Mouse (Mus musculus) embryonic facial prominence, embryonic 12.5 days (tissue): ENCODE results near the gene Brk1. TPM values are rescaled to one million over a fixed set of nuclear protein-coding genes. Genes with fewer than 3 reads are reported as not detected.

Experiments
- ATAC-seq: fragments of 200-750 bp; cut with Nextera tagmentation; 2 replicates; pipeline ENCODE4 v1.8.0; 2017; ENCODE audit not compliant: insufficient number of reproducible peaks, insufficient read depth, low FRiP score, low TSS enrichment
- H3K27ac ChIP-seq: fragments of 300-500 bp; sonication (generic); 2 replicates; pipeline ENCODE4 v1.5.1; 2016; ENCODE audit warnings: mild to moderate bottlenecking
- H3K27me3 ChIP-seq: fragments of 300-500 bp; sonication (generic); 2 replicates; pipeline ENCODE4 v1.6.1; 2016; ENCODE audit warnings: mild to moderate bottlenecking, moderate library complexity
- H3K36me3 ChIP-seq: fragments of 300-500 bp; sonication (generic); 2 replicates; pipeline ENCODE4 v1.6.1; 2016; ENCODE audit warnings: mild to moderate bottlenecking
- H3K4me1 ChIP-seq: fragments of 300-500 bp; sonication (generic); 2 replicates; pipeline ENCODE4 v1.6.1; 2016
- H3K4me2 ChIP-seq: fragments of 300-500 bp; sonication (generic); replicated peaks from 2 replicates; pipeline ENCODE4 v1.6.1; 2016; ENCODE audit warnings: mild to moderate bottlenecking, moderate library complexity
- H3K4me3 ChIP-seq: fragments of 300-500 bp; sonication (generic); 2 replicates; pipeline ENCODE4 v1.5.1; 2016; ENCODE audit warnings: mild to moderate bottlenecking
- H3K9ac ChIP-seq: fragments of 300-500 bp; sonication (generic); 2 replicates; pipeline ENCODE4 v1.6.1; 2016; ENCODE audit warnings: mild to moderate bottlenecking, moderate library complexity
- H3K9me3 ChIP-seq: fragments of 300-500 bp; sonication (generic); 2 replicates; pipeline ENCODE4 v1.6.1; 2016; ENCODE audit warnings: mild to moderate bottlenecking, moderate library complexity
- WGBS: fragments of 180-500 bp; shearing (Covaris S2); methylation state at CpG from one replicate; pipeline ENCODE4 v1.1.7; 2016; 5-methylcytosine and 5-hydroxymethylcytosine counted together
- polyA plus RNA-seq: library from polyadenylated mRNA; unstranded; fragments of >200 nt; fragmentation: Nextera tagmentation; extraction: Ambion mirVana; gene quantifications from 2 replicates; pipeline ENCODE4 v1.2.1, GENCODE M21; 2016

Brk1 gene
- polyA plus RNA-seq, 1 experiment from 2014 or later: 211 TPM

DNA sequence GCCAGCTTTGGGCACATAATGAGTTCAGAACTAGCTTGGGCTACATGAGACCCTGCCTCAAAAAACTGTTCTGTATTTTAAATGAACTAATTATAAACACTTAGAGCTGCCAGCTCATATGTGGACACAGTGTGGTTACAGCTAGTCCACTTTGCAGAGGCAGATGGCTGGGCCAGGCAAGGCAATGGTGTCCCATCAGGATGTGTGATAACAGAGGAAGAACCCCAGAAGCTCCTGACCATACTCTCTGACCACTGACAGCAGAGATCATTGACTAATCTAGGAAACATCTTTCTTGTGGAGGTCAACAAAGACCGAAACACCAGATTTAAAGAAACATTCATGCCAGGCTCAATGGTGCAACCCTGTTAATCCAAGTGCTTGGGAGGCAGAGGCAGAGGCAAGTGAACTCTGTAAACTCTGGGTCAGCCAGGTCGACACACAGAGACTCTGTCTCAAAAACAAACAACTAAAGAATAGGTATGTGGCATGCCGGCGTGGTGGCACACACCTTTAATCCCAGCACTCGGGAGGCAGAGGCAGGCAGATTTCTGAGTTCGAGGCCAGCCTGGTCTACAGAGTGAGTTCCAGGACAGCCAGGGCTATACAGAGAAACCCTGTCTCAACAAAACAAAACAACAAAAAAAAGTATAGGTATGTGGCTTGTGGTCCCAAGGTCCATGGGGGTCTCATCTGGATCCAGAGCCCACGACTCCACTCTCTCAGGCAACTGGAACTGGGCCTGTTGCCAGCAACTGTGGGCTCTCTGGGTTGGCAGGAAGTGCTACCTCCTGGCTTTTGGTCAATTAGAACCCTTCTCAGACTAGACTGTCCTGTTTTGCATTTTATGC, 45.0 kb downstream of the Brk1 start:
- Histone ChIP-seq H3K4me2 (no peak overlapping the region), H3K36me3 (no peaks in the 10 kb centered on the region), H3K9ac (no peak overlapping the region), H3K27me3 (no peaks in the 10 kb centered on the region), H3K4me3 (no peak overlapping the region), H3K27ac (no peak overlapping the region), H3K4me1 (no peaks in the 10 kb centered on the region), H3K9me3 (no peaks in the 10 kb centered on the region)
- ATAC-seq: no peak
- 81% methylated on average over 7 of the region's 7 CpGs for WGBS

DNA sequence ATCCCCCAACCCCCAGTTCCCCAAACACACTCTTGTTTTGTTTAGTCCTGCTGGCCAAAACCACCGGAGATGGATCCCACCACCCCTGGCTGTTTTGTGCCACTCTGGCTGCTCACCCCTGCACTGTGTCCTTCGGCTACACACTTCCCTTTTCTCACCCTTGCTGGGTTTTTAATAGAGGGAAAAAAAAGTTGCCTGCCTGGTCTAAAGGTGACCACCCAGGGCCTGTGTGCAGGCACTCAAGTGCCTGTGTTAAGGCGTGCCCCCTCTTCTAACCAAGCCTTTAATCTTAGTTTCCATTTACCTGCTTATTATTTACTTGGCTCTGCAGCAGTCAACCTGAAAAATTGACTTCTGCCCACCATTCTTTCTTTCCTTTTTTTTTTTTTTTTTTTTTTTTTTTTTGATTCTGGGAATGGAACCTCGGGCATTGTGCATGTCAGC, 45.6 kb downstream of the Brk1 start:
- H3K36me3 ChIP-seq: no peaks in the 10 kb centered on the region
- no peak for ATAC-seq
- H3K27ac ChIP-seq: no peak overlapping the region
- WGBS: 74% methylated on average over 4 of the region's 4 CpGs
- no peaks in the 10 kb centered on the region for H3K4me1 ChIP-seq
- H3K4me2 ChIP-seq: no peak overlapping the region
- H3K27me3 ChIP-seq: no peaks in the 10 kb centered on the region
- no peak overlapping the region for H3K9ac ChIP-seq
- H3K9me3 ChIP-seq: no peaks in the 10 kb centered on the region
- H3K4me3 ChIP-seq: no peak overlapping the region

DNA sequence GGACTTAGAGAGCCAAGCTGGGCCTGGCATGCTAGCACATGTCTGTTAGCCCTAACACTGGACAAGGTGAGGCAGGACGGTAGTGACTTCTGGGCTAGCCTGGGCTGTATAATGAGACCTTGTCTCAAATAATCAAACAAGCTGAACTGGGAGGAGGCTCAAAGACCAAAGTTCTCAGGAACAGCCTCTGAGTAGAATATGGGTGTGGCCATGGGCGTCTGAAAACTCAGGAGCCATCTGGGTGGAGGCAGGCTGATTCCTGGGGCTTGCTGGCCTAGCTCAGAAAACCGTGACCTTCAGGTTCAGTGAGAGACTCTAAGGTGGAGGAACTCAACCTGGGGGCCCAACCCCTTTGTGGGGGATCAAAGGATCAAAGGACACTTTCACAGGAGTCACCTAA, 47.1 kb downstream of the Brk1 start:
- Histone ChIP-seq H3K4me3 (no peak overlapping the region), H3K27me3 (no peaks in the 10 kb centered on the region), H3K4me2 (no peak overlapping the region), H3K36me3 (no peaks in the 10 kb centered on the region), H3K9ac (no peak overlapping the region), H3K27ac (no peak overlapping the region), H3K4me1 (no peaks in the 10 kb centered on the region), H3K9me3 (no peaks in the 10 kb centered on the region)
- WGBS: 67% methylated on average over 3 of the region's 3 CpGs
- no peak for ATAC-seq

DNA sequence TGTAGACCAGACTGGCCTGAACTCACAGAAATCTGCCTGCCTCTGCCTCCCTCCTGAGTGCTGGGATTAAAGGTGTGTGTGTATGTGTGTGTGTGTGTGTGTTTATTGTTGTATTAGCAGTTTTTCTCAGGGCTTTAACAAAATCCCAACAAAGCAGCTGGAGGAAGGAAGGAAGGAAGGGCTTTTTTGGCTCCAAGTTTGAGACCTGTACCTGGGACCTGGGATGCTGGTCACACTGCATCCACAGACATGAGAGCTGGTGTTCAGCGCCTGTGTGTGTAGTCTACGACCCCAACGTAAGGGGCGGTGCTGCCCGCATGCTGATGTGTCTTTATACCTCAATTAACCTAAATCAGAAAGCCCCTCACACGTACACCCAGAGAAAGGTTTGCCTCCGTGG, 49.0 kb downstream of the Brk1 start:
- Histone ChIP-seq H3K9ac (no peak overlapping the region), H3K4me2 (no peak overlapping the region), H3K4me3 (no peak overlapping the region), H3K36me3 (no peaks in the 10 kb centered on the region), H3K27ac (no peak overlapping the region), H3K4me1 (no peaks in the 10 kb centered on the region), H3K9me3 (no peaks in the 10 kb centered on the region), H3K27me3 (no peaks in the 10 kb centered on the region)
- WGBS: 87% methylated on average over 7 of the region's 7 CpGs
- ATAC-seq: no peak

DNA sequence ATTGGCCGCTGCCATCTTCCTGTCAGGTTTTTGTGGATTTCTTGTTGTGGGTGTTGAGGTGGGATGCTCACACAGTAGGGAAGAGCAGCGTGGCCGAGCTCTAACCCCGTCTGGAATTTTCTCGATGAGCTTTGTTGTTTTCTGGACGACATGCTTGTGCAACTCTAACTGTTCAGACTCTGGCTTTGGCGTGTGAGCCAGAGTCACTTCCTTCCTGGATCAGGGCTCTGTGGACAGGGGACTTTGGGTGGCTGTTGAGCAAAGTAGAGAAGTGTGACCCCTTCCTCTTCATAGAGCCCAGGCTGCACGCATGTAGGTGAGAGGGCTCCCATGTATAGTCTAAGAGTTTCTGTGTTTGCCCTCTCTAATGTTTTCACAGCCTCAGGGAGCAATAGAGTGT, 49.5 kb downstream of the Brk1 start:
- 82% methylated on average over 8 of the region's 8 CpGs for WGBS
- no peaks in the 10 kb centered on the region for H3K4me1 ChIP-seq
- no peak overlapping the region for H3K9ac ChIP-seq
- no peak for ATAC-seq
- no peak overlapping the region for H3K4me2 ChIP-seq
- no peaks in the 10 kb centered on the region for H3K9me3 ChIP-seq
- H3K4me3 ChIP-seq: no peak overlapping the region
- no peaks in the 10 kb centered on the region for H3K36me3 ChIP-seq
- no peak overlapping the region for H3K27ac ChIP-seq
- no peaks in the 10 kb centered on the region for H3K27me3 ChIP-seq

DNA sequence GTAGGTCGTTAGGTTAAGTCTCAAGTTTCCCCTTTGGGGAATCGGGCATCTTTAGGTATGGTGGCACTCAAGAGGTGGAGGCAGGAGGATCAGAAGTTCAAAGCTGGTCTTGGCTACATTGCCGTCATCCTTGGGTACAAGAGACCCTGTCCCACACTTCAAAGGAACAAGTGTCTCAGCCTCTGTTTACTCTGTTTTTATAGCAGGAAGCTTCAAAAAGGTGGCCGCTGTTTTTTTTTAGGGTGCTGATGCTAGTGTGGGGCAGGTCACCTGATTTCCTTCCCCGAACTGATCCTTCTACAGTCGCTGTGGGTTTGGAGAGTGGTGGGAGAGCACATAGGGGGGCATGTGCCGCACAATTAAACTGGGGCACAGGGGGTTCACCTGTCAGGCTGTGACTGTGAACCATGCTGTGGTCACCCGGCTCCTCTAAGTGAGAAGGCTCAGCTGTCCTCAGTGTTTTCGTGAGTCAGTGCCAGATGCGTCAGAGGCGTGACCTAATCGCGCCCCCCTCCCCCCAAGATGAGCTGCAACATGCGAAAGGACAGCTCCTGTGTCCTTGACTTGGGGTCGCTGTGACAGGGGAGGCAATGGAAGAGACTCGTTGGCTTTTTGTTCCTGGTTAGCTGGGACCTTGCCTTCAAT, 50.3 kb downstream of the Brk1 start:
- 75% methylated on average over 16 of the region's 16 CpGs for WGBS
- no peak overlapping the region for H3K27ac ChIP-seq
- no peaks in the 10 kb centered on the region for H3K4me1 ChIP-seq

DNA sequence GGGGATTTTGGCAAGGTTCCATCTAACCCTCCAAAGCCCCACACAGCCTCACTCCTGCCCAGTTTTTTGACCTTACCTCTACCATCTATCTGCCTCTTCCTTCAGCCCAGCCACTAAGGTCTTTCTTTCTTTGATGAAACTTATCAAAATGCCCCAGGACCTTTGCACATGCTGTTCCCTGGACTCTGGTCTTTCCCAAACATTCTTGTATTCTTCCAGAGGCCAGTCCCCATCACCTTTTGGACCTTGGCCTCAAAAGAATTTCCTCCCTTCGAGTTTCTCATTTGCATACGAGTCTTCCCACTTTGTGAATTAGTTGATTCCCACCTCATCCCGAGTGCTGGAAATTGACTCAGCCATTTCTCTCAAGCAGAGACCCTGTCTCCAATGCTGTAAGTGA, 50.9 kb downstream of the Brk1 start:
- Histone ChIP-seq H3K36me3 (no peaks in the 10 kb centered on the region), H3K4me1 (no peaks in the 10 kb centered on the region; the same call in 1 of the 2 replicates), H3K9me3 (no peaks in the 10 kb centered on the region), H3K4me3 (no peak overlapping the region), H3K9ac (no peak overlapping the region), H3K4me2 (no peak overlapping the region), H3K27ac (no peak overlapping the region), H3K27me3 (no peaks in the 10 kb centered on the region)
- WGBS: 88% methylated on average over 3 of the region's 3 CpGs
- ATAC-seq: no peak

More for the DNA sequence above, 50.3 kb downstream of the Brk1 start:
- Histone ChIP-seq H3K4me2 (no peak overlapping the region), H3K9me3 (no peaks in the 10 kb centered on the region), H3K4me3 (no peak overlapping the region), H3K9ac (no peak overlapping the region), H3K36me3 (no peaks in the 10 kb centered on the region), H3K27me3 (no peaks in the 10 kb centered on the region)
- no peak for ATAC-seq

DNA sequence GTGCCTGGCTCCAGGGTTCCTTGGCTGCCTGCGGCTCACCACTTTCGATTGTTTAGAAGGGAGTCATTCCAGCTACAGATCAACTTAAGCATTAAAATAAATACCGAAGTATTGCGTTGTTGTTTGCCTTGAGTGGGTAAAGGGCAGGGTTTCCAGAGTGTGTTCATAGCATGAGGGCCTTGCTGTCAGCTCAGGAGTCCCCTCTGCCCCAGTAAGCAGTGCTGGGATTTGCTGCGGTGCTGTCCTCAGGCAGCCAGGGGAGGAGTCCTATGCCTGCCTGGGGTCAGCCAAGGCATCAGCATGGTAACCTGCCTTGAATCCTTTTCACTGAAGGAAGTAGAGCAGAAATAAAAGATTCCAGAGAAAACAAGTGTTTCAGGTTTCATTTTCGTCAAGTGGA, 52.3 kb downstream of the Brk1 start:
- H3K27ac ChIP-seq: no peak overlapping the region
- no peak for ATAC-seq
- H3K4me3 ChIP-seq: no peak overlapping the region
- H3K9me3 ChIP-seq: no peaks in the 10 kb centered on the region
- peaks cover 11% of the 10 kb centered on the region for H3K4me1 ChIP-seq
- no peak overlapping the region for H3K9ac ChIP-seq
- no peaks in the 10 kb centered on the region for H3K27me3 ChIP-seq
- no peaks in the 10 kb centered on the region for H3K36me3 ChIP-seq
- no peak overlapping the region for H3K4me2 ChIP-seq
- 79% methylated on average over 6 of the region's 6 CpGs for WGBS

DNA sequence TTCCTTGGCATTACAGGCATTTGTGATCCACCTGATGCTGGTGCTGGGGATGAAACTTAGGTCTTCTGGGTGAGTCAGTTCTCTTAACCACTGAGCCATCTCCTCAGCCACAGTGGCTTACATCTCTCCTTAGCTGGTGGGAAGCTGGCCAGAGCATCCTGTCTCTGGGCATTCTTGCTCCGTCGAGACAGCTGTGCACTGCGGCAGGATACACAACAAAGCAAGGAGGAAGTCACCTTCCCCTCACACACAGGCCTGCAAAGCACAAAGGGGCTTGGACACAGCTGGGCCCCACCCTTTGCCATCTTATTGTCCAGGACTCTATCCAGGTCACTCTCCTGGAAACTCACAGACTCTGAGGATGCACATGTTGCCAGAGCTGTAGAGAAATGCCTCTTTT, 53.7 kb downstream of the Brk1 start:
- Histone ChIP-seq H3K27me3 (no peaks in the 10 kb centered on the region), H3K4me1 (peaks cover 11% of the 10 kb centered on the region), H3K36me3 (no peaks in the 10 kb centered on the region), H3K9ac (no peak overlapping the region), H3K27ac (no peak overlapping the region), H3K4me2 (no peak overlapping the region), H3K4me3 (no peak overlapping the region), H3K9me3 (no peaks in the 10 kb centered on the region)
- no peak for ATAC-seq
- WGBS: 59% methylated on average over 3 of the region's 3 CpGs

DNA sequence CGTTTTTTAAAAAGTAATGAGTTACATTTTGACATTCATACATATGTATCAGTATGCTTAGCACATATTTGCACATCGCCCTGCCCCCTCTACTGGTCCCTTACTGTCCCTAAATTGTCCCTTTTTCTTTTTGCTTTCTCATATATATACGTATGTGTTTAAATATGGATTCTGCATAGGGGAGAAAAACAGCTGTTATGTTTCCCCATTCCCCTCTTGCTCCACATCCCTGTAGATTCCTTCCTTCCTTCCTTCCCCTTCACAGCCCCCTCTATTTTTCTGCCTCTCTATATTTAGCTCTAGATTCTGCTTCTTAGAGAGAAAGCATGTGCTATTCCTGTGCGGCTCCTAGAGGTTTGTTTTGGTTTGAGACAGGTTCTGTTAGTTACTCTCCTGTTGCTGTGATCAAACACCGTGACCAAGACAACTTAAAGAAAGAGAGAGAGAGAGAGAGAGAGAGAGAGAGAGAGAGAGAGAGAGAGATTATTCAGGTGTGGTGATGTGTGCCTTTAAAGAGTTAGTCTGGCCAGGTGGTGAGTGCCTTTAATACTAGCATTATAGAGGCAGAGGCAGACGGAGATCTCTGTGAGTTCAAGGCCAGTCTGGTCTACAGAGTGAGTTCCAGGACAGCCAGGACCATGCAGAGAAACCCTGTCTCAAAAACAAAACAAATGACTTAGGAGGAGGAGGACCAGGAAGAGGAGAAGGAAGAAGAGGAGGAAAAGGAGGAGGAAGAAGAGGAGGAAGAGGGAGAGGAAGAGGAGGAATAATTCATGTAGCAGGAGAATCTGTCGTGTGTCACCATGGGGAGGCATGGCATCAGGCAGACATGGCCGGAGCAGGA, 55.3 kb downstream of the Brk1 start:
- no peak overlapping the region for H3K4me2 ChIP-seq
- no peaks in the 10 kb centered on the region for H3K27me3 ChIP-seq
- 78% methylated on average over 8 of the region's 8 CpGs for WGBS
- no peak overlapping the region for H3K27ac ChIP-seq
- no peaks in the 10 kb centered on the region for H3K36me3 ChIP-seq
- no peaks in the 10 kb centered on the region for H3K9me3 ChIP-seq
- no peak overlapping the region for H3K4me3 ChIP-seq
- ATAC-seq: no peak
- peaks cover 11% of the 10 kb centered on the region for H3K4me1 ChIP-seq
- H3K9ac ChIP-seq: no peak overlapping the region

DNA sequence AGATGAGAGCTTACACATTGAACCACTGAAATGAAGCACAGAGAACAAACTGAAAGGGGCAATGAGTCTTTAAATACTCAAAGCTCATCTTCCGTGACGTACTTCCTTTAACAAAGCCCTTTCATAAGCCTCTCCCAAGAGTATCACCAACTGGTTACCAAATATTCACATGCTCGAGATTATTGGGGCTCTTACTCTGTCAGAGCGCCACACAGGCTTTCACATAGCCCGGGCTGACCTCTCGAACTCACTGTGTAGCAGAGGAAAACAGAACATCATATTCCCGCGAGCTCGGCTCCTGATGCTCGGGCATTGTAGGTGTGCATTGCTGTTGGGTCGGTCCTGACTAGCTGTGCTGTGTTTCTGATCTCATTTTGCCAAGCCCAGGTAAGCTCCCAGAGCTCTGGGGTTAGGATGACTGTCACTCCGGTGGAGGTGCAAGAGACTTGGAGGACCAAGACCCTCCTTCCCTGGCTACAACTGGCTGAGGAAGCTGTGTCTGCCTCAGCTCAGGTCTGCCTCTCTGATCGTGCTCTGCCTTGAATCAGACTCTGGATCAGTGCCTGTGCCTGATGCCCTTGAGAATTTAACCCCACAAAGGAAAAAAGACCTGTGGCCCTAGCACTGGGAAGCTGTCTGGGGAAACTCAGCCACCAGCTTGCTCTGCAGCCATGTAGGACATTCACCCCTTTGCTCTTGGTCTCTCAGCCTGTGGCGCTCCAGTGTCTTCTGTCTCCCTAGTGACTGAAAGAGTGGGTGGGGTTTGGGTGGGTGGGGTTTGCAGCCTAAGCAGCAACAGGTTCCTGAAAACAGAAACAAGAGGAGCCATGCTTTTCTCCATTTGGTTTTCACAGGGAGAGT, 56.1 kb downstream of the Brk1 start:
- Histone ChIP-seq H3K27ac (no peak overlapping the region), H3K4me2 (no peak overlapping the region), H3K36me3 (no peaks in the 10 kb centered on the region), H3K4me1 (peaks cover 11% of the 10 kb centered on the region), H3K9me3 (no peaks in the 10 kb centered on the region), H3K27me3 (no peaks in the 10 kb centered on the region), H3K4me3 (no peak overlapping the region), H3K9ac (no peak overlapping the region)
- WGBS: 64% methylated on average over 14 of the region's 14 CpGs
- ATAC-seq: no peak
